Mouse (Mus musculus) layer of hippocampus, postnatal 36 days (tissue): ENCODE data around the gene Apoe. TPM values are rescaled to one million over a fixed set of nuclear protein-coding genes. Genes with fewer than 3 reads are reported as not detected.

Source experiments
- DNase-seq, 2 experiments: peaks; one replicate each; pipeline ENCODE4 v3.0.0; 2022
- total RNA-seq, 2 experiments: library from RNA; stranded (reverse); gene quantifications; 2 replicates each; pipeline ENCODE4 v1.2.3; 2021

The Apoe gene
- 1,000 to 10,000 TPM; 2,147 to 2,303 TPM for total RNA-seq

DNA sequence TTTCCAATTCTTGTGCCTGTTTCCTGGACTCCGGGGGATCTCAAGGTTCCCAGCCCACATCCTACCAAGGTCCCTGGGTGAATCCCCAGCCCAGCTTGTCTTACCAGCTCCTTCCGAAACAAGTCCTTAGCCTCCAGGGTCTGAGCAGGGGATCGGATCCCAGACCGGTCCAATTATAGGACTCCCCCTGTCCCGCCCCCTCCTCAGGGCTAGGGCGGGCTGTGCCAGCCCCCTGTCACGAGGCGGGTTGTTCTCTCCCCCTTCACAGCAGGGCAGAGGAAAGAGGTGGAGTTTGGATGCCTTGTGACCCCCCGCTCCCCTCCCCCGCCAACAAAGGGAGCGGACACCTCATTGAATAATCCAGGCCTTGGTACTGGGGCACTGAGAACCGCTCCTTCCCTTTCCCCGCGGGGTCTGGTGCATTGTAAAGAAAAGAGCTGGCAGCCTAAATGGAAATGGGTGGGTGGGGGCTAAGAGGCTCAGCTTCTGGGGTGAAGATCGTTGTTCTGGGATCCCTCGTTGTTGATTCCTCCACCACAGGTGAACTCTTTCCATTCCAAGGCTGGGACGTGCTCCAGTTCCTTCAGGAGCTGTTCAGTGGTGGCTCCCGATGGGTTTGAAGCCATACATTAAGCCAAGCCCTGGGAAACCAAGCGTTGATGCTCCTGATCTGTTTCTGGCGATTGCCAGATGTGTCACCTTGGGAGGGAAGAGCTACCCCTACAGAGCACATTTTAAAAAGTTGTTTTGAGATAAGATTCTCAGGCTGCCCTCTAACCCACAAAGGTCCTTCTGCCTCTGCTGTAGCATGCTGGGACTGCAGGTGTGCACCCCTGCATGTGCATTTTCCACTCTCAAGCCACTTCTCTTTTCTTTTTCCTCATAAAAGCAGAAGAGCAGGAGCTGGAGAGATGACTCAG is at the start of gene Apoe:
Gene Apoe (minus strand): TSS at position 282 of the 920 bp plus-strand sequence.
- peak; percentile 65 to 77 for DNase-seq

- no peak for DNase-seq
Measured at GRCm38 (mm10) chr7:19747420-19748218, 48.6 kb upstream of the Apoe start.

GRCm38 (mm10) chr7:19746426-19747201 is 47.6 kb upstream of the Apoe start:
- no peak for DNase-seq

DNA sequence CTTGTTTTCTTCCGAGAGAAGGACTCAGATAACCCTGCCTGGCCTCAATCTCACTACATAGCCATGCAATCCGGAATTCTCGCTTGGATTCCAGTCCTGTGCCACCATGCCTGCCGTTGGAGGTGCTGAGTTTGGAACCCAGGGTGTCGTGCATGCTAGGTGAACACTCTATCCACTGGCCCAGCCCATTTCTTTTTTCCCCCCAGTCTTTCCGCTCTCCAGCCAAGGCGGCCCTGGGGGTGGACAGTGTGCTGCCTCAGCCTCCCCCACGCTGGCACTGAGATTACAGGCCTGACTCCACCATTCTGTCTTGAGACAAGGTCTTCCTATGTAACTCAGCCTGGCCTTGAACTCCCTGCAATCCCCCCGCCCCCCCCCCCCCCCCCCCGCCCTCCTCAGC is 47.0 kb upstream of the Apoe start:
- no peak for DNase-seq

DNA sequence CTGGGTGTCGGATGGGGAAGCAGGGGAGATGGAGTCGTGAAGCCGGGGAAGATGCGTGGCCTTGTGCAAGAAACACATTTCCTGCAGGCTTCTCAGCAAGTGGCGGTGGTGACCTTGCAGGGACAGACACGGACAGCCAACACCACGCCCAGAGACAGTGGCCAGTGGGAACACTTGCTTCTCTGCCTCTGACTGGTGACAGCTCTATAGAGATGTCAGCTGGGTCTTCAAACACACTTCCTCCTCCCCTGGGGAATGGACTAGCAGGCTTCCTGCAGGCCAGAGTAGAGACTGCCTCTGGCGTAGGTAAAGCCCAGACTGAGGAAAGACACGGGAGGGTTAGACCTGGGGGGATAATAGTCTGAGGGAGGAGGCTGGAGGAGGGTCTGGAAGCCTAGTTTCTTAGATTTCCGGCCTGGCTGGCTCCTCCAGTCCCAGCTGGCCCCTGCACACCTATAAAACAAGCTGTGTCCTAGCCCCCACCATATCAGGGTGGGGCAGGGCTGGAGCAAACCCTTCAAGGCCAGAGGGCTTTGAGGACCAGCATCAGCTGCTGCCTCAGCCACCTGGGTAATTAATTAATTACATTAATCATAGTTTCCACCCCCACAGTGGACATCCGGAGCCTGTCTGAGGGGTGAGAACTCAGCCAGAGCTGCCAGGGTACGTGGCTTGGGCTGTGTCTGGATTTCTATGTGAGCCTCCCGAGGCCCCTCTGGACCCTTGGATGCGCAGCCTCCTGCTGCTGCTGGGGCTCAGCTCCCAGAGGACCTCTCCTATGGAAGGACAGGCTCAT is 45.8 kb upstream of the Apoe start:
- DNase-seq = no peak

DNA sequence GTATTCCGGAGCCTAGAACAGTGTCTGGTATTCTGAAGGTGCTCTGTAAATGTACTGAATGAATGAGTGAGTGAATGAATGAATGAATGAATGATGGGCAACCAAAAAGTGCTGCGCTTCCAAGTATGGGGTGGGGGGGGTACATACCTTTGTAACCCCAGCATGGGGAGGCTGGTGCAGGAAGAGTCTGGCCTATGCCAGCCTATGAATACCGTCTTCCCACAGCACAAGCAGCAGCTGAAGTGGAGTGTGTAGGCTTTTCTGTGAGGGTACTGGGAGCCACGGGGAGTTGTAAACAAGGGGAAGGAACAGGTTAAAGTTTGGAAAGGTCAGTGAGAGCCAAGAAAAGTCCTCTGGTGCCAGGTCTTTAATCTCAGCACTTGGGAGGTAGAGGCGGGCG is 44.8 kb upstream of the Apoe start:
- no peak for DNase-seq

DNA sequence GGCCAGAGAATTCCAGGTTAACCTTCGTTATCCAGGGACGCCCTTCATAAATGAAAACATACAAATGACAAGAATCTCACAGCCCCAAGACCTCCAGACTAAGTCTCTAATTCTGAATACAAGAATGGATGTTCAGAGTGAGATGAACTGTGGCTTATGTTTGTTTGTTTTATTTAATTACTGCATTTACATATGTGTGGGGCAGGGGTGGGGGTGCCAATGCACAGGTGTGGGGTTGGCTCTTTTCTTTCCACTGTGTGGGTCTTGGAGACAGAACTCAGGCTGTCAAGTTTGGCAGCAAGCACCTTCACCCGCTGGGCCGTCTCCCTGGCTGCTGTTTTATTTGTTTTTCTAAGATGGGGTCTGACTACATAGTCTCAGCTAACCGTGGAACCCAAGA is 43.5 kb upstream of the Apoe start:
- no peak for DNase-seq

DNA sequence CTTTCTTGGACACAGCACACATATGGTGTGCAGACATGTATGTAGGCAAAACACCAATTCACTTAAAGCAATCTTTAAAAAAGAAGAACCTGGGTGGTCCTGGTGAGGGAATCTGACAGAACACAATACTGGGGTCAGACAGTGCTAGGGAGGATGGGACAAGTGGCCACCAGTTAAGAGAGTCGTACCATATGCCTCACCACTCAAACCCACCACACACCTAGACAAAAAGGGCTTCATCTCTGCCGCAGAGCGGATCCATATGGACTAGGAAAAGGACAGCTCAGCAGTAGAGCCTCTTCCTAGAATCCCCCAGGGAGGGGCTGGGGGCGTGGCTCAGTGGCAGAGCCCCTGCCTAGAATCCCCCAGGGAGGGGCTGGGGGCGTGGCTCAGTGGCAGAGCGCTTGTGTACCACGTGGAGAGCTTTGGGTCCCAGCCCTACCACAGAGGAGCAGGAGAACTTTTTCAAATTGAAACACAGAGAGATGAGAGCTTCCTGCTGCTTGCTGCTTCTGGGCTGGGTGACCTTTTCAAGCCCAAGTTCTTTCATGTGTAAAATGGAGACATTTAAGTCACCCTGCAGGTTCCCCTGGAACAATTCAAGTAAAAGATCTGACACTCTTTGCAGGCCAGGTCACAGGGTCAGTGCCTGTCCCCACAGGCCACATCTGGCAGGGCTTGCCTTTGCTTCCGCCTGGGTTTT is 42.5 kb upstream of the Apoe start:
- no peak for DNase-seq

GRCm38 (mm10) chr7:19740269-19740668 is 41.3 kb upstream of the Apoe start:
- no peak for DNase-seq

DNA sequence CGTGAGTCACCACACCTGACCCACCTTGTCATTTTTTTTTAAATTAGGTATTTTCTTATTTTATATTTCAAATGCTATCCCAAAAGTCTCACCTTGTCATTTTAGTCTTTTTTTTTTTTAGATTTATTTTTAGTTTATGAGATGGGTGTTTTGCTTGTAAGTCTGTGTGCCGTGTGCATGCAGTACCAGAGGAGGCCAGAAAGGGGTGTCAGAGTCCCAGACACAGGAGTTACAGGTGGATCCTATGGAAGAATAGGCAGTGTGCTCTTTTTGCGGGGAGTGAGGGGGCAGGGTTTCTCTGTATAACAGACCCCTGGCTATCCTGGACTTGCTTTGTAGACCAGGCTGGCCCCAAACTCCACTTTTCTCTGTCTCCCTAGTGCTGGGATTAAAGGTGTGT is 39.8 kb upstream of the Apoe start:
- DNase-seq = no peak

DNA sequence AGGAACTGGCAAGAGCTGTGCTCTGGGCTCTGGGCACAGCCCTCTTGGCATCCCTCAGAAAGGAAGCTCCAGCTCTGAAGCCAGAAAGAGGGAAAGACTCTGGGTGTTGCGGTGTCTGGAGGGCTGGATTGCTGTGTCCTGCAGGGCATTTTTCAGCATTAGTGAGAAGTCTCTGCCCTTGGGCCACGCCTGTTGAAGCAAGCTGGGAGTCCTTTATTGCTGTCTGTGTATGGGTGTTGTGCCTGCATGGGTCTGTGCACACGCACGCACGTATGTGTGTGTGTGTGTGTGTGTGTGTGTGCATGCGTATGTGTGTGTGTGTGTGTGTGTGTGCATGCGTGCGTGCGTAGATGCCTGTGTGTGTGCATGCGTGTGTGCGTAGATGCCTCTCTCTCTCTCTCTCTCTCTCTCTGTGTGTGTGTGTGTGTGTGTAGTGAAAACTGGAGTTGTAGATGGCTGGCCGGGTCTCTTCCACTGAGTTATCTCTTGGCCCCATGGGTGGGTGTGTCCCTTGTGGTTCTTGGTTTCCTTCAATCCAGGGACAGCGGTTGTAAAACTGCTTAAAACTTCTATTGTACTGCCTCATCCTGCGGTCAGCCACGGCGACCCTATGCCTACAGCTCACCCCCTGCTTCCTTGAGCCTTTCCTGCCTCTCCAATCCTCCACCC is 37.5 kb upstream of the Apoe start:
- no peak for DNase-seq

- DNase-seq = no peak
Measured at GRCm38 (mm10) chr7:19734178-19734666, 35.2 kb upstream of the Apoe start.

DNA sequence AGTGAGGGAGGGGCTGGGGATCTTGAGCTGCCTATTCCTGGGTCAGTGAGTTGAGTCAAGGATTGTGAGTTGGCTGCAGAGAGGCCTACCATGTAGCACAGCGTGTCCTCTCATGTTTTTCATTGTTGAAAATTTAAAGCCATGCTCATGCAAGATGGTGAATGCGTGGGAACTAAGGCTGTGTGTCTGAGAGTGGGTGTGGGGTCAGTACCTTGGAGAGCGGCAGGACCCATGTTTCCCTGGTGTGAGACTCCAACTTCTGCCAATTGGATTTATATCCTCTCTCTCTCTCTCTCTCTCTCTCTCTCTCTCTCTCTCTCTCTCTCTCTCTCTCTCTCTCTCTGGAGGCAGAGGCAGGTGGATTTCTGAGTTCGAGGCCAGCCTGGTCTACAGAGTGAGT is 27.6 kb upstream of the Apoe start:
- no peak for DNase-seq

- no peak for DNase-seq
Measured at GRCm38 (mm10) chr7:19724167-19724566, 25.2 kb upstream of the Apoe start.

- DNase-seq = no peak
Measured at GRCm38 (mm10) chr7:19722754-19723195, 23.8 kb upstream of the Apoe start.

- DNase-seq = no peak
Measured at GRCm38 (mm10) chr7:19719200-19719599, 20.2 kb upstream of the Apoe start.

DNA sequence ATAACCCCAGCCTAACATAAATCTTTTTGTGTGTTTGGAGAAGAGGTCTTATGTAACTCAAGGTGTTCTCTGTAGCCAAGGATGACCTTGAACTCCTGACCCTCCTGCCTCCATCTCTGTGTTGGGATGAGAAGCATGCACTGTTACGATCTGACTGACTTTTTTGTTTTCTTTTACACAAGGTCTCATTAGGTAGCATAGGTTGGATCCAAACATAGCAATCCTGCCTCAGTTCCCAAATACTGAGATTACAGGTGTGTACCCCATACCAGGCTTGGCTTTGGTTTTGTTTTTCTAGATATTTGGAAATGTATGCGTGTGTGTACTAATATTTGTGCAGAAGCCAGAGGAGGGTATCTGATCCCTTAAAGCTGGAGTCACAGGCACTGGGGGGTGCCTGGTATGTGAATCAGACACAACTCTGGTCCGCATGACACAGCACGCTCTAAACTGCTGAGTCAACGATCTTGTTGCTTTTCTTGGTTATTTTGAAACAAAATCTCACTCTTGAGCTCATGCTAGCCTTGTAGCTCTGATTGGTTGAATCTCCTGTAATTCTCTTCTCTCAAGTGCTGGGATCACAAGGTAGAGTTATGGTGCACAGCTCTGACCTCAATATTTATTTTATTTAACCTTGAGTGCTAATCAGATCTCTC is 19.4 kb upstream of the Apoe start:
- DNase-seq = no peak

DNA sequence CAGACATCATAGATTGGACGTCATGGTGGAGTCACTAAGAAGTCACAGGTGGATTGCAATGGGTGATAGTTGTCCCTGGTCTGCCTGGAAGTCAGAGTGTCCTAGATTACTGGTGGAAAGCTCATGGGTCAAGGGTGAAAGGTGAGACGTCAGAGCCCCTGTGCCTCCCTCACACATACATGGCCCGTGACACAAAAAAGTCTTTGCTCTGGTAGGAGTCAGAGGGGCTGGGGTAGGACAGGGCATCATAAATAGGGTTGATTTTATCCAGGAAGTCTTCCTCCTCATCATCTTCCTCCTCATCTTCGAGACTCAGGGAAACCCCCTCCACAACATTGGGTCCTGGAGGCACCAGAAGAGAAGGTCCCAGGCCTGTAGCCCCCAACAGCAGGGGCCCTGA is 18.4 kb upstream of the Apoe start:
- no peak for DNase-seq

- DNase-seq = no peak
Measured at GRCm38 (mm10) chr7:19716822-19717221, 17.8 kb upstream of the Apoe start.
